Mouse (Mus musculus) heart, postnatal 0 days (tissue): ENCODE measurements around the gene Soat2. TPM values are rescaled to one million over a fixed set of nuclear protein-coding genes. Genes with fewer than 3 reads are reported as not detected.
A peak's percentile ranks its signal among the peaks of the same experiment; 100 is the strongest.

Experiments used
- ATAC-seq: fragments of 200-750 bp; cut with Nextera tagmentation; 2 replicates; pipeline ENCODE4 v1.8.0; 2017; ENCODE audit warnings: low read depth, moderate number of reproducible peaks, moderate library complexity; ENCODE audit not compliant: insufficient read depth
- DNase-seq: peaks from one replicate; pipeline ENCODE4 v3.0.0-alpha.2; 2016; ENCODE audit warnings: low spot score
- H3K27ac ChIP-seq: fragments of 300-500 bp; sonication (generic); 2 replicates; pipeline ENCODE4 v1.5.1; 2014; ENCODE audit warnings: low read depth, mild to moderate bottlenecking
- H3K27me3 ChIP-seq: fragments of 300-500 bp; sonication (generic); 2 replicates; pipeline ENCODE4 v1.6.1; 2014; ENCODE audit warnings: low read length, mixed read lengths; ENCODE audit not compliant: control insufficient read depth, insufficient read depth
- H3K36me3 ChIP-seq: fragments of 300-500 bp; sonication (generic); replicated peaks from 2 replicates; pipeline ENCODE4 v1.6.1; 2014; ENCODE audit warnings: low read length, mixed read lengths; ENCODE audit not compliant: control insufficient read depth, insufficient read depth
- H3K4me1 ChIP-seq: fragments of 300-500 bp; sonication (generic); 2 replicates; pipeline ENCODE4 v1.6.1; 2014; ENCODE audit warnings: antibody characterized with exemption; ENCODE audit not compliant: control insufficient read depth, insufficient read depth
- H3K4me2 ChIP-seq: fragments of 300-500 bp; sonication (generic); 2 replicates; pipeline ENCODE4 v1.6.1; 2014; ENCODE audit warnings: low read depth, mild to moderate bottlenecking, low read length, moderate library complexity
- H3K4me3 ChIP-seq: fragments of 300-500 bp; sonication (generic); 2 replicates; pipeline ENCODE4 v1.5.1; 2014; ENCODE audit warnings: low read depth, low read length
- H3K9ac ChIP-seq: fragments of 300-500 bp; sonication (generic); replicated peaks from 2 replicates; pipeline ENCODE4 v1.6.1; 2014; ENCODE audit warnings: low read depth, low read length, mixed read lengths
- H3K9me3 ChIP-seq: fragments of 300-500 bp; sonication (generic); replicated peaks from 2 replicates; pipeline ENCODE4 v1.6.1; 2016; ENCODE audit warnings: low read length; ENCODE audit not compliant: control insufficient read depth
- CTCF ChIP-seq: IDR thresholded peaks from 2 replicates; pipeline ENCODE4 v1.5.1; 2016; ENCODE audit warnings: antibody characterized with exemption, control low read depth, low read depth
- EP300 ChIP-seq: IDR thresholded peaks from 2 replicates; pipeline ENCODE4 v1.6.1; 2016; ENCODE audit warnings: antibody characterized with exemption, low read depth
- WGBS: fragments of 180-500 bp; shearing (Covaris S2); extraction: QIAGEN DNeasy Blood & Tissue Kit; methylation state at CpG from one replicate; pipeline ENCODE4 v1.1.7; 2014; 5-methylcytosine and 5-hydroxymethylcytosine counted together
- polyA plus RNA-seq: library from polyadenylated mRNA; unstranded; fragments of >200 nt; fragmentation: Nextera tagmentation; extraction: Ambion mirVana; gene quantifications from 2 replicates; pipeline ENCODE4 v1.2.1, GENCODE M21; 2015
- total RNA-seq: library from RNA; depleted of rRNA; stranded (reverse); fragments of >200 nt; gene quantifications from 2 replicates; pipeline ENCODE4 v1.2.3, GENCODE M21; 2014; ENCODE audit warnings: low replicate concordance

The Soat2 gene
- total and polyA plus RNA-seq, 2 experiments from 2014 or later: 0.14 TPM; not detected in 1

DNA sequence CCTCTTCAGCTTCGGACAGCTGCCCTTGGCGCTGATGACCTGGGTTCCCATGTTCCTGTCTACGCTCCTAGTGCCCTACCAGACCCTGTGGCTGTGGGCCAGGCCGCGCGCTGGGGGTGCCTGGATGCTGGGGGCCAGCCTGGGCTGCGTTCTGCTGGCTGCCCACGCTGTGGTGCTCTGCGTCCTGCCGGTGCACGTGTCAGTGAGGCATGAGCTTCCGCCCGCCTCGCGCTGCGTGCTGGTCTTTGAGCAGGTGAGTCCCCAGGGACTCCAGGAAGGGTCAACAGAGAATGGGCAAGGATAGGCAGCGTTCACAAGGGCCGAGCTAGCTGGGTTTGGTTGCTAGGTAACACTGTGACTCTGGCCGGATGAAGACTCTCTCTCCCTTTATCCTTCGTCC, 6.5 kb downstream of the Soat2 start:
- DNase-seq: no peak
- Histone ChIP-seq H3K27me3 (no peaks in the 10 kb centered on the region), H3K9ac (no peak overlapping the region), H3K4me3 (no peak overlapping the region), H3K9me3 (no peaks in the 10 kb centered on the region), H3K4me1 (0 out of 2 replicates have a peak, but pooled peaks cover 3% of the 10 kb centered on the region), H3K4me2 (no peak overlapping the region), H3K36me3 (no peaks in the 10 kb centered on the region), H3K27ac (no peak overlapping the region)
- ATAC-seq: no peak
- 42% methylated on average over 20 of the region's 20 CpGs for WGBS
- TF ChIP-seq CTCF (no peak), EP300 (no peak)

DNA sequence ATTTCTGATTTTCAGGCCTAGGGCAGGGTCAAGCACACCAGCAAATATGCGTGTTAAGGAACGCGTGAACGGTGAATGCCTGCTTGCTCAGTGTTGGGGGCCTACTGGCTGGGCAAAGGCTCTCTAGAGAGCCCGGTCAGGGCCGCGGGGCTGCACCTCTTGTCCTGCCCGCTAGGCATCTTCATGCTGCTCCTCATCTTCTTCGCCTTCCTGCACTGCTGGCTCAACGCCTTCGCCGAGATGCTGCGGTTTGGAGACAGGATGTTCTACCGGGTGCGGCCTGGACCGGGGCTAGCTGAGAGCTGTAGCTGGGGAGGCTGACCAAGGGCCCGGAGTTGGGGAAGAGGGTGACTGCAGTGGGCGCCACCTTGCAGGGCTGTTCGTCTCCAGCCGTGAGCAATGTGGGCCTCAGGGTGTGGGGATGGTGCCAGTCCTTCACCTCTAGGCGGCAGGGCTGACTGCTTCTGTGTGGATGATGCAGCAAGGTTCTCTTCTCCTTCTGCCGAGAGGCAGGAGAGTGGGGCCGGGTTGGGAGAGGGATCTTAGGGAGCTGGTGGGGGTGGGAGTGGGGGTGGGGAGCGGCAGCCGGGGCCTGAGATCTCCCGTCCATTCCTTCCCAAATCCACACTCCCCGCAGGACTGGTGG, 10.2 kb downstream of the Soat2 start:
- no peak for ATAC-seq
- H3K36me3 ChIP-seq: no peaks in the 10 kb centered on the region
- H3K9ac ChIP-seq: no peak overlapping the region
- no peaks in the 10 kb centered on the region for H3K9me3 ChIP-seq
- TF ChIP-seq CTCF: no peak
- no peak for TF ChIP-seq EP300
- H3K27me3 ChIP-seq: no peaks in the 10 kb centered on the region
- no peak overlapping the region for H3K4me3 ChIP-seq
- no peak overlapping the region for H3K27ac ChIP-seq
- H3K4me2 ChIP-seq: no peak overlapping the region
- WGBS: 50% methylated on average over 26 of the region's 27 CpGs
- 0 out of 2 replicates have a peak, but pooled peaks cover 3% of the 10 kb centered on the region for H3K4me1 ChIP-seq
- DNase-seq: no peak

DNA sequence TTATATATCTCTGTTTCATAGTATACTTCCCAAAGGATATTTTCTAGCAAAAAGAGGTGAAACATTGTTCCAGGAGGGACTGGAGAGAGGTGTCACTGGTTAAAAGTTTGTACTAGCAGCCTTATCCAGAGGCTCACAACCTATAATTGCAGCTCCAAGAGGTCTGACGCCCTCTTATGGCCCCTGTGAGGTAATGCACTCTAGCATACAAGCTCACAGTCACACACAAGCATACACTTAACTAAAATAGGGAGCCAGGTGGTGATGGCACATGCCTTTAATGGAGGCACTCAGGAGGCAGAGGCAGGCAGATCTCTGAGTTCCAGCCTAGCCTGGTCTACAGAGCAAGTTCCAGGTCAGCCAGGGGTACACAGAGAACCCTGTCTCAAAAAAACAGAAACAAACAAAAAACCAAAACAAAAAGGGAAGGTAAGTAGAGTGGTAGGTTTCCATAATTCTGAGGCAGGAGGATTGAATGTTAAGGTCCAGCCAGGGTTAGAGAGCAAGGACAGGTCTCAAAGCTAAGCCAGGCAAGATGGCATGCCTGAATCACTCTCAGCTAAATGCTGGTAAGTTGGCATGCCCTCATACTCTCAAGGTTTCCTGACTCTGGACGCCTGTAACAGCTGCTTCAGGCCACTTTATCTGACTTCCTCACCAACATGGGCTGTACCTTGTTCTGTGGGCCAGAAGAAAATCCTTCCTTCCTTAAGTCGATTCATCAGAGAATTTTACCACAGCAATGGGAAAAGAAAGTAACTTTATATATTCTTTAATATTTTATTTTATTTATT, 13.8 kb downstream of the Soat2 start:
- Histone ChIP-seq H3K9me3 (no peaks in the 10 kb centered on the region), H3K27me3 (no peaks in the 10 kb centered on the region), H3K4me3 (no peak overlapping the region), H3K9ac (no peak overlapping the region), H3K4me2 (no peak overlapping the region), H3K36me3 (no peaks in the 10 kb centered on the region), H3K4me1 (peaks cover 11% of the 10 kb centered on the region), H3K27ac (no peak overlapping the region)
- no peak for TF ChIP-seq EP300
- 44% methylated on average over 3 of the region's 3 CpGs for WGBS
- DNase-seq: no peak
- ATAC-seq: no peak

- Histone ChIP-seq H3K4me2 (no peak overlapping the region), H3K9me3 (no peaks in the 10 kb centered on the region), H3K9ac (no peak overlapping the region), H3K27me3 (no peaks in the 10 kb centered on the region), H3K36me3 (no peaks in the 10 kb centered on the region), H3K4me1 (peaks cover 11% of the 10 kb centered on the region), H3K27ac (no peak overlapping the region), H3K4me3 (no peak overlapping the region)
- ATAC-seq: no peak
- no peak for DNase-seq
- TF ChIP-seq CTCF: no peak
- TF ChIP-seq EP300: no peak
- WGBS: 48% methylated on average over 6 of the region's 6 CpGs
These were observed 15.3 kb downstream of the Soat2 start for GRCm38 (mm10) chr15:102165468-102166100.

GRCm38 (mm10) chr15:102167620-102168021, 17.3 kb downstream of the Soat2 start:
- DNase-seq: peak; percentile 40
- Histone ChIP-seq H3K4me1 (peaks cover 11% of the 10 kb centered on the region), H3K4me3 (no peak overlapping the region), H3K9me3 (no peaks in the 10 kb centered on the region), H3K4me2 (no peak overlapping the region), H3K9ac (no peak overlapping the region), H3K27ac (peak overlapping the region; percentile 30), H3K36me3 (no peaks in the 10 kb centered on the region), H3K27me3 (no peaks in the 10 kb centered on the region)
- TF ChIP-seq CTCF: no peak
- TF ChIP-seq EP300: no peak
- 27% methylated on average over 6 of the region's 6 CpGs for WGBS
- peak; percentile 67; the same call in 1 of the 2 replicates for ATAC-seq
